Mouse (Mus musculus) lung, embryonic 14.5 days (tissue): ENCODE data around the gene Socs7. TPM values are rescaled to one million over a fixed set of nuclear protein-coding genes. Genes with fewer than 3 reads are reported as not detected.

Experiments used
- ATAC-seq: fragments of 200-750 bp; cut with Nextera tagmentation; 2 replicates; pipeline ENCODE4 v1.8.0; 2017; ENCODE audit warnings: mild to moderate bottlenecking, moderate TSS enrichment, moderate library complexity; ENCODE audit not compliant: insufficient read depth
- DNase-seq: peaks from one replicate; pipeline ENCODE4 v3.0.0-alpha.2; 2015
- H3K27ac ChIP-seq: fragments of 300-500 bp; sonication (generic); 2 replicates; pipeline ENCODE4 v1.5.1; 2014; ENCODE audit warnings: low read depth, mild to moderate bottlenecking, moderate library complexity
- H3K27me3 ChIP-seq: fragments of 300-500 bp; sonication (generic); 2 replicates; pipeline ENCODE4 v1.6.1; 2014; ENCODE audit warnings: low read length, control low read depth; ENCODE audit not compliant: insufficient read depth
- H3K36me3 ChIP-seq: fragments of 300-500 bp; sonication (generic); 2 replicates; pipeline ENCODE4 v1.6.1; 2014; ENCODE audit warnings: control low read depth; ENCODE audit not compliant: insufficient read depth
- H3K4me1 ChIP-seq: fragments of 300-500 bp; sonication (generic); 2 replicates; pipeline ENCODE4 v1.6.1; 2014; ENCODE audit warnings: antibody characterized with exemption, control low read depth; ENCODE audit not compliant: insufficient read depth
- H3K4me2 ChIP-seq: fragments of 300-500 bp; sonication (generic); 2 replicates; pipeline ENCODE4 v1.6.1; 2014; ENCODE audit warnings: mild to moderate bottlenecking
- H3K4me3 ChIP-seq: fragments of 300-500 bp; sonication (generic); 2 replicates; pipeline ENCODE4 v1.5.1; 2014; ENCODE audit warnings: low read depth, low read length
- H3K9ac ChIP-seq: fragments of 300-500 bp; sonication (generic); 2 replicates; pipeline ENCODE4 v1.6.1; 2014
- H3K9me3 ChIP-seq: fragments of 300-500 bp; sonication (generic); 2 replicates; pipeline ENCODE4 v1.6.1; 2016; ENCODE audit warnings: low read depth, low read length, control low read depth
- CTCF ChIP-seq: IDR thresholded peaks from 2 replicates; pipeline ENCODE4 v1.5.1; 2016; ENCODE audit warnings: antibody characterized with exemption, low read depth
- WGBS: fragments of 180-500 bp; shearing (Covaris S2); extraction: QIAGEN DNeasy Blood & Tissue Kit; methylation state at CpG from one replicate; pipeline ENCODE4 v1.1.7; 2014; 5-methylcytosine and 5-hydroxymethylcytosine counted together
- polyA plus RNA-seq: library from polyadenylated mRNA; unstranded; fragments of >200 nt; fragmentation: Nextera tagmentation; extraction: Ambion mirVana; gene quantifications from 2 replicates; pipeline ENCODE4 v1.2.1, GENCODE M21; 2014

Socs7 gene
- polyA plus RNA-seq, 1 experiment from 2014 or later, result 2.7 TPM

DNA sequence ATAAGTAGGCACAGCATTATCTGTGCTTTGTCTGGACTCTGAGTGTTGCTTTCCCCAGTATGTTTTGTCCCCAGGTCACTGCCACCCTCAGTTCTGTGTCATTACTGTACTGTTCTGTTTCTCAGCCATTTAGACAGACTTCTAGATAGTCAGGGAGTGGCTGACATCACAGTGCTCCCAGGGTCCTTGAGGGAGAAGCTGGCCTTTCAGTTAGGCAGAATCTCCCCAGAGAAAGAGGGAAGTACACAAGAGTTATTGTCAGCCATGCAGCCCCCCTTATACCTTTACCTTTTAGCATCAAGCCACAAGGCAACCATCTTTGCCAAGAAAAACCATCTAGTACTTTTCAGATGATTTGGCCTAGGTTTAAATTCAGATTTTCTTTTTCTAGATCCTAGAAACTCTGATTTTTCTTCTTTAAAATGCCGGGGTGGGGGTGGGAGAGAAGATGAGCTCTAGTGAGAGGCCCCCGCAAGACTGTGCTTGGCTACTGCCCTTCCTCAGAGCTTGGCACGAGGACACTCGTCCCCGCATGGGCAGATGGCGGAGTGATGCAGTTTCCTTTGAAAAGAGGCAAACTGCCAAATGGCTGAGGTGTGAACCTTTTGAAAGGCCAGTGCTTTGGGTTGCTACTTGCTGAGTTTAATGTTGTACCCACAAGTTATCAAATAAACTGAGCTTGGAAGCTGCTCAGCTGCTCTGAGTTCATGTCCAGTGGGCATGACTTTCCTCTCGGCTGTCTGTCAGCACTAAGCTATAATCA lies 8.2 kb downstream of the Socs7 start:
- H3K4me3 ChIP-seq, result no peak overlapping the region
- H3K36me3 ChIP-seq, result peaks cover 11% of the 10 kb centered on the region
- H3K4me1 ChIP-seq, result no peaks in the 10 kb centered on the region
- H3K9me3 ChIP-seq, result no peaks in the 10 kb centered on the region
- no peaks in the 10 kb centered on the region for H3K27me3 ChIP-seq
- no peak overlapping the region for H3K27ac ChIP-seq
- no peak overlapping the region for H3K4me2 ChIP-seq
- H3K9ac ChIP-seq, result no peak overlapping the region
- ATAC-seq (no peak), DNase-seq (peak; percentile 62)
- no peak for TF ChIP-seq CTCF
- WGBS, result 44% methylated on average over 7 of the region's 7 CpGs

DNA sequence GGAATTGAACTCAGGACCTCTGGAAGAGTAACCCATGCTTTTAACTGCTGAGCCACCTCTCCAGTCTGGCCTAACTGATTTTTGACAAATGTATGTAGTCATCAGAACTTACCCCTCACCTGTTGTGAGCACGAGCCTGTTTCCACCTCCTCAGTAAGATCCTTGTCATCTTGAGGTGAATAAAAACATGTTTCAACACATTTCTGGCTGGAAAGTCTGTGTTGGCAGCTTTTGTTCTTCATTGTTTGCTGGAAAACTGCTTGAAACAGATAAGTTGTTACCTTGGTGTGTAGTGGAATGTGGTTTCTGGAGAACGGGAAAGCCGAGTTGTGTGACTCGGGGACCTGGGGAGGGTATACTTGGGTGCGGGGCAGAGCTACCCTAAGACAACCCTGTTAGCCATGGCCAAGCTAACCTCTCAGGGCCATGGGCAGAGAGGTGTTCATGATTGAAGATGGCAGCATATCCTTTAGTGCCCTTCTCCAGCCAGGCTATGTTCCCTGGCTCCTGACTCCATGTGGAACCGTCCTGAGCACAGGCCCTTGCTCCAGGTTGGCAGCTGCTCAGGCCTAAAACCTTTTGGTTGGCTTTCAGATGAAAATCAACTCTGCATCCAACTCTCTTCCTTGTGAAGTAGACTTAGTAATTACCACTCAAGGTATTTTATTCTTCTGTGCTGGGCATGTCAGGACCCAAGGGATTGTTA lies 10.0 kb downstream of the Socs7 start:
- WGBS, result 74% methylated on average over 6 of the region's 6 CpGs
- Histone ChIP-seq H3K4me3 (no peak overlapping the region), H3K36me3 (peaks cover 20% of the 10 kb centered on the region), H3K27ac (no peak overlapping the region), H3K9ac (no peak overlapping the region), H3K27me3 (no peaks in the 10 kb centered on the region), H3K4me2 (no peak overlapping the region), H3K4me1 (no peaks in the 10 kb centered on the region), H3K9me3 (no peaks in the 10 kb centered on the region)
- no peak for TF ChIP-seq CTCF
- ATAC-seq (no peak), DNase-seq (no peak)

DNA sequence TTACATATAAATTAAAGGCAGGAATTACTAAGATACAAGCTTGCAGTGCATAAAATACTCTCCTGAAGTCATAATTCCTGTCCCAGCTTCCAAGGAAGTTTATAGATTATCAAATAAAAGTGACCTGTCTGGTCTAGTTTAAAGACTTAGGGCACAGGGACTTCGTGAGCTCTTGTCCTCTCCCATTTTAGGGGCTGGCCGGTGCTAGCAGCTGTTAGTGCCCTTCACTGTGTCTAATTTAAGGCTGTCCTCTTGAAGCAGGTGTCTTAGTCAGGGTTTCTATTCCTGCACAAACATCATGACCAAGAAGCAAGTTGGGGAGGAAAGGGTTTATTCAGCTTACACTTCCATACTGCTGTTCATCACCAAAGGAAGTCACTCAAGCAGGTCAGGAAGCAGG lies 11.1 kb downstream of the Socs7 start:
- WGBS, result 85% methylated on average over 2 of the region's 2 CpGs
- no peak for ATAC-seq
- TF ChIP-seq CTCF, result no peak

DNA sequence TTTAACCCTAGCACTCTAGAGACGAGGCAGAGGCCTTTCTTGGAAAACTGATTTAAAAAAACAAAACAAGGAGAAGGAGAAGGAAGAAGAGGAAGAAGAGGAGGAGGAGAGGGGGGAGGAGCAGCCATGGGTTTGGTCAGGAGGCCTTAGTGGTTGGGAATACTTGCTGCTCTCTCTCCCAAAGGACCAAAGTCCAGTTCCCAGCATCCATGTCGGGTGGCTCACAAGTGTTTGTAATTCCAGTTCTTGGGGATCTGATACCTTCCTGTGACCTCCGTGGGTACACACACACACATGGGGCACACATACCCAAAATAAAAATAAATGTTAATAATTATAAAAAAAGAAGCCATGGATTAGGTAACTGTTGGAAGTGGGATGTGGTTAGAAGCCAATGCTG lies 17.7 kb downstream of the Socs7 start:
- H3K9ac ChIP-seq, result no peak overlapping the region
- peaks cover 66% of the 10 kb centered on the region for H3K36me3 ChIP-seq
- H3K27me3 ChIP-seq, result no peaks in the 10 kb centered on the region
- H3K4me3 ChIP-seq, result no peak overlapping the region
- DNase-seq (no peak), ATAC-seq (no peak)
- H3K27ac ChIP-seq, result no peak overlapping the region
- no peaks in the 10 kb centered on the region for H3K9me3 ChIP-seq
- WGBS, result 81% methylated on average over 3 of the region's 3 CpGs
- H3K4me1 ChIP-seq, result no peaks in the 10 kb centered on the region
- H3K4me2 ChIP-seq, result no peak overlapping the region
- TF ChIP-seq CTCF, result no peak

More for the DNA sequence above, 11.1 kb downstream of the Socs7 start:
- no peaks in the 10 kb centered on the region for H3K27me3 ChIP-seq
- no peak overlapping the region for H3K4me3 ChIP-seq
- H3K9ac ChIP-seq, result no peak overlapping the region
- peaks cover 30% of the 10 kb centered on the region for H3K36me3 ChIP-seq
- no peaks in the 10 kb centered on the region for H3K4me1 ChIP-seq
- no peak overlapping the region for H3K4me2 ChIP-seq
- H3K27ac ChIP-seq, result no peak overlapping the region
- H3K9me3 ChIP-seq, result no peaks in the 10 kb centered on the region
- no peak for DNase-seq

DNA sequence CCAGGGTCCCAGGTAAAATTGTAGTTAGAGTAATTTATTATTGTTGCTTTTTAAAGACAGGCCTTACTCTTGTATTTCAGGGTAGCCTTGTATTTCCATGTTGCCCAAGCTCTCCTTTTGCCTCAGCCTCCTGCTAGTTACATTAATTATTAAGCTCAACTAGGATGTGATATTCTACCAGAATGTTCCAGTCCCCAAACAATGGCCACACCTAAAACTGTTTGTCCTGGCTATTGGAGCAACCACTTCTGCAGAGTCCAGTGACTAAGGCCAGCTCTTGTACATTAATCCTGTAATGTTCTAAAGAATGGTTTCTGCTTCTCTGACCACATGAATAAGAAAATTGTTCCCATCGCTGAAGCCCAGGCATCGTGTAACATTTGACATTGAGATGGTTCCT lies 20.7 kb downstream of the Socs7 start:
- Histone ChIP-seq H3K4me3 (no peak overlapping the region), H3K36me3 (peaks cover 55% of the 10 kb centered on the region), H3K4me1 (no peaks in the 10 kb centered on the region), H3K9me3 (no peaks in the 10 kb centered on the region), H3K27me3 (no peaks in the 10 kb centered on the region), H3K27ac (no peak overlapping the region), H3K4me2 (no peak overlapping the region), H3K9ac (no peak overlapping the region)
- no peak for DNase-seq
- 94% methylated on average over 2 of the region's 2 CpGs for WGBS
- TF ChIP-seq CTCF, result no peak
- ATAC-seq, result no peak

DNA sequence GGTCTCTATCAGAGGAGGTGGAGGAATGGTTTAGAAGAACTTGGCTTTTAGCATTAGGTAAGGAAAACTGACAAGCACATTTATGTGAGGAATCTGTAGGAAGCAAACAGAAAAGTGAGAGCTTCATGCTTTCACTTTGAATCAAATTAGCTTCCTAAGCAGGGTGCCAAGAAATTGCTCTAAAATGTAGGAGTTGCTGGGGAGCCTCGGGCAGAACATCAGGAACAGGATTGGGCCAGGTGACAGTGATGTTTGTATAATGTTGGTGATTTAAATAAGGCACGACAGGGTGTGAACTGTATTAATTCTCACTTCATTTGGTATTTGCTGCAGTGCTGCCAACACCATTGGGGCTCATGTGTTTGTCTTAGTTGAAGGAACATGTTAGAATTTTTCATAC lies 21.4 kb downstream of the Socs7 start:
- H3K27ac ChIP-seq, result no peak overlapping the region
- ATAC-seq, result no peak
- TF ChIP-seq CTCF, result no peak

DNA sequence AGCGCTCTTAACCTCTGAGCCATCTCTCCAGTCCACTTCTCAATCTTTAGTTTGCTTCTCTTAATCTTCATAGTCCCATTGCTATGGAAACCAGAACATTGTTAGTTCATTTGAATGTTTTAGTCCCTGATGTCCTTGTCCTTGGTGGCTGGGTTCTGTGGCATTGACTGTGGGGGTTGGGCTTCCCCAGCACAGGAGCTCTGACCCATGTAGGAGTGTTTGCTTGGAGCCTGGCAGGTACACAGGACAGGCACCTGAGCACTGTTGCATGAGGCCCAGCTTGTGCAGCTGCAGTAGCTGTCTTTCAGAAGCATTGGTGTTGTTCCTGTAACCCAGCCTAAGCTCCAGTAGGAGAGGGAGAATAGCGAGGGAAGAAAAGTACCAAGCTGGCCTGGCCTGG lies 25.5 kb downstream of the Socs7 start:
- Histone ChIP-seq H3K36me3 (peaks cover 64% of the 10 kb centered on the region), H3K27ac (no peak overlapping the region), H3K9me3 (no peaks in the 10 kb centered on the region), H3K4me3 (no peak overlapping the region), H3K4me2 (no peak overlapping the region), H3K9ac (no peak overlapping the region), H3K4me1 (peaks cover 7% of the 10 kb centered on the region; the same call in 1 of the 2 replicates), H3K27me3 (no peaks in the 10 kb centered on the region)
- TF ChIP-seq CTCF, result no peak
- DNase-seq (no peak), ATAC-seq (no peak)
- 96% methylated on average over 2 of the region's 2 CpGs for WGBS

More for the DNA sequence above, 21.4 kb downstream of the Socs7 start:
- Histone ChIP-seq H3K4me2 (no peak overlapping the region), H3K27me3 (no peaks in the 10 kb centered on the region), H3K9ac (no peak overlapping the region), H3K9me3 (no peaks in the 10 kb centered on the region), H3K4me1 (no peaks in the 10 kb centered on the region), H3K4me3 (no peak overlapping the region), H3K36me3 (peaks cover 52% of the 10 kb centered on the region)
- DNase-seq, result no peak
- 42% methylated on average over 2 of the region's 2 CpGs for WGBS
